Mouse (Mus musculus) thymus, postnatal 25 days (tissue): ENCODE results near the gene Maml2.

Experiments
- DNase-seq: peaks from one replicate; pipeline ENCODE4 v3.0.0; 2022

Gene Maml2

DNA sequence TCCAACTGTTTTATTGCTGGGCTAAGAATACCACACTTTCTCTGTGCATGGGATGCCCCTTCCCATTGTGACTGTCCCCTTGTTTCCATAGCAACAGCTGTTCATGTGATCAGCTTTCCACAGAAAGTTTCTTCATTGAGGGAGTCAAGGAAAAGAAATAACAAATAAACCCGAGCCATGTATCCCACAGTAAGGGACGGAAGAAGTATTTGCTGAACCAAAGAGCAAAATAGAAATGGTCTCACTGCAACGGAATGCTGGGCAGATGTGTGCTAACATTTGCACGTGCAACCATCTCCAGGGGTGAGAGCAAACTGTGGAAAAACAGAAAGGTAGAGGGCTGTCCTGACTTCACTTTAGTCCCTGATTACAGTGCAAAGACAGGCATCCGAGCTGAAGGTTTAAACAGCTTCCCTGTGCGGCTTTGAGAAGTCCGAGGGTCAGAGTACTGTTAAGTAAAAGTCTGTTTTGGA lies 156.9 kb downstream of the Maml2 start:
- DNase-seq: no peak

DNA sequence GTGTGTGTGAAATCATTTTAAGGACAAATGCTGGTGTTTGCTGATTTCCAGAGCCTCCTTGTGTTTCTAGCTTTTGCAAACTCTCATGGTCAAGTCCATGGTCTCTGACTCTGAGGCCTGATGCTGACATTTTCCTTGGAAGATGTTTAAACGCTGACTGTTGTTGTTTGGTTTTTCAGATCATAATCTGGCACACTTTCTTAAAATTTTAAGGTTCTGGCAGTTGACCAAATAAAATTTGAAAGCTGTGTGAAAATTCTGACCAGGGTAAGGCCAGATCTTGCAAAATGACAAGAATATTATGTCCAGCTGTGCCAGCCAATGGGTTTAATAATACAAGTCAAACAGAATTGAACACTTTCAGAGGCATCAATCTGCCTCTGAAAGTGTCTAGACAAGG lies 157.5 kb downstream of the Maml2 start:
- DNase-seq: no peak

DNA sequence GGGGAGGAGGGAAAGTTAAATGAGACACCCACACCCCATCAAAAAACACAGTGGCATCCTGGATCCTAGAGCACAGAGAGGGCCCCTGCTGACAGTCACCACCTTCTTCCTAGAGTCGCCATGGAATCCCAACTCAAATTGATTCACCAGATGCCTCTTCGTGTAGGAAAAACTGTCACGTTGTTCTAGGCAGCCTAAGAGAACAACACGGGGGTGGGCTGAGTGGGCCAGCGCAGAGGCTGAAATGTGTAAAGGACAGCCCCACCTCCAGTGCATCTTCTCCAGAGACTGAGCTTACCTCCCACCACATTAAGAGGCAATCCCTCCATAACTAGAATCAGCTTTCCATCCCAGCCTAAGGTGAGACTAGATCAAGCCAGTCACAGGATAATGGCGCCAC lies 160.0 kb downstream of the Maml2 start:
- DNase-seq: no peak

DNA sequence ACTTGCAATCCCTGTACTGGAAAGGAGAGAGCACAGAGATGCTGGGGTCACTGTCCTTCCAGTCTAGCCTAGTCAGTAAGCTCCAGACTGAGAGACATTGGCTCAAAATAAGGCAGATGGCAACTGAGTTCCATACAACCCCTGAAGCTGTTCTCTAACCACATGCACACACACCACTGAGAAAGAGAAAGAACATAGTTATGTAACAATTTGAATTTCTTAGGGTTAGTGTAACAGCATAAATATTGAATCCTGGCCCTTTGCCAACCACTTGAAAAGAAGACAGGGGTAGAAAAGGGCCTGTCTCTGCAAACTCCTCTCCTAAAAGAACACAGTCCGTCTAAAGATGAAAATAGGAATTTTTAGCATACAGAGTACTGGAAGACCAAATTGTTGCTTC lies 161.6 kb downstream of the Maml2 start:
- DNase-seq: no peak

DNA sequence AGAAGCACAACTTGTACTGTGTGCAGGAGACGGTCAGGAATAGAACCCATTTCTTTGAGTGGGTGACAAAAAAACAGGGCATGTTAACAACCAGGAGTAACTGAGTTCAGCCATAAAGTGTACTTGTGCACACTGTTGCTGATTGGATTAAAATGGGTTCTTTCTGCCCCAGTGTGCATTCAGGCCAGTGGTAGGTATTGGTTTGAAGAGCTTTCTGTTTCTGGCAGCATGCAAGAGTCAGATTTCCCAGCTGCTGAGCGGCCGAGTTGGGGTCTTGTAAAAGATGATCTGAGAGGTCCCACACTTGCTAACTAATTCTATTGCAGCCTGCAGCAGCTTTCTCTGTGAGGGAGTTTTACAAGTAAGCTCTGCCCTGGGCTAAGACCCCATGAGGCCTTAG lies 162.3 kb downstream of the Maml2 start:
- no peak for DNase-seq

DNA sequence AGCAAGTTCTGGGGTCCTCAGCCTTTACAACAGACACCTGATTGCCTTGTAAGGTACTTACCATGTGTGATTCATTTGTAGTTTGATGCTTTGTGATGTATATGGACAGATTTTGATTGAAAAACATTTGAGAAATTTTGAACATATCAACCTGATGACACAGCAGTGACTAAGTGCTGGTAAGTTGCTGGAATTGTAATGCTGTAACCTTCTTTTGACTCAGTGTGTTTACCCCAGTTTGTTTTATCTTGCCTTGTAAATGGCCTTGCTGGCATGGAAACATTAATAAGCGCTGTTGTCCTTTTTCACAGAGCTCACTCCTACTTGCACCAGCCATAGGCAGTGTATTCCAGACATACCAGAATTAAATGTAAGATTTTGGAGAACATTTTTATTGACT lies 163.2 kb downstream of the Maml2 start:
- DNase-seq: no peak

DNA sequence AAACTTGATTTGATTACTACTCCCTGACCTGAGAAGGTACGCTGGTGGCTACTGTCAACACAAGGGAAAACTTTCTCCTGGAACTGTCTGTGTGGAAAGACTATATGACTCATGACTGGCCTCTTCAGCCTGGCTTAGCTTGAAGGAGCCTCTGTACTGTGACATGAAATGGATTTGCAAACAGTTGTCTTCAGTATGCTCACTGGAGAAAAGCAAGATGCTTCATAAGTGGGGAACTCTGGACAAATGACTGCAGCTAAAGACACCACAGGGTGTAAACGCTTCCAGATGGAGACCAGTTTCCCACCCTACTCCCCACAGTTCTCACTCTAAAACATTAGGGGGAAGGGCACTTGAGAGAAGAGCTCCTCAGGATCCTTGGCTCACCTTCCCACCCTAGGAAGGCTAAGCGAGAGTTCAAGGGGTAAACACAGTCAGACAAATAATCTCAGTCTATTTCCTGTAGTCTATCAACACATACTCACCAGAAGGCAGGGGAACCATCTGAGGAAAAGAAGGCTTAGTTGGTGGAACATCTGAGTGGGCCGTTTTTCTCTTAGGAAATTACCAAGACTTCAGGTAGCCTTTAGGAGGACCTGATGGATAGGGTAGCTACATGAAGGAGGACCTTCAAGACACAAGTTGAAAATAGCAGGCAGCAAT lies 167.7 kb downstream of the Maml2 start:
- no peak for DNase-seq

DNA sequence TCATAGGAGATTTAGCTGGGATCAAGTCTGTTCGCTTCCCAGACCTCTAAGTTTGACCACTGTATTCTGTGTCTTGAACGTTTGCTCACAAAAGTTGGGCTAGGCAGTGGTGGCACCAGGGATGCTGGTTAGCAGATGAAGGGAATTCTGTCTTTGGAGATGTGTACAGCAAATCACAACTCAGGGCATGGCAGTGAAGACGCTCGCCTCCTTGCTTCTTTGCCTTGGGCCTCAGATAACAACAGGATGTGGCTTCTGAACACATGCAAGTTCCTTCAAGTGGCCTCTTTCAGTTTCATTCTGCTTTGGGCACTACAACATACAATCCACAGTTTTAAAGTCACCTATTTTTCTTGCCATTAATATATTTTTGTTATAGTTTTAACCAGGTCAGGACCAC lies 168.6 kb downstream of the Maml2 start:
- DNase-seq: peak; percentile 64

DNA sequence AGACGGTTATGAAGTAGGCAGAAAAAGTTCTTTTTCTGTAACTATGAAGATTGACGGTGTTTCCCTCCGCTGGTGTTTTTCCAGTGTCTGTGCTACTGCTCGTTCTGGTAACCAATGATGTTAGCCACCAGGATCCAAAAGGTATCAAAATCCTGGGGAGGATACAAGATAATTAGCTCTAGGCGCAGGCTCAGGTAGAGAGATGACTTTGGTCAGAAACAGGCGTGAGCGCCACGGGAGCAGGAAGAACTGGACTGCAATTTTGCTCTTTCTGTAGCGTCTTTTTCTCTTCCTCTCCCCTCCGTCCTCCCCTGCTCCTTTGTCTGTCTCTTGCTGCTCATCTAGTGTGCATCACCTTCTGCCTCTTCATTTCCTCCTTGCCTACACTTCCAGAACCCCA lies 169.1 kb downstream of the Maml2 start:
- DNase-seq: peak; percentile 42

DNA sequence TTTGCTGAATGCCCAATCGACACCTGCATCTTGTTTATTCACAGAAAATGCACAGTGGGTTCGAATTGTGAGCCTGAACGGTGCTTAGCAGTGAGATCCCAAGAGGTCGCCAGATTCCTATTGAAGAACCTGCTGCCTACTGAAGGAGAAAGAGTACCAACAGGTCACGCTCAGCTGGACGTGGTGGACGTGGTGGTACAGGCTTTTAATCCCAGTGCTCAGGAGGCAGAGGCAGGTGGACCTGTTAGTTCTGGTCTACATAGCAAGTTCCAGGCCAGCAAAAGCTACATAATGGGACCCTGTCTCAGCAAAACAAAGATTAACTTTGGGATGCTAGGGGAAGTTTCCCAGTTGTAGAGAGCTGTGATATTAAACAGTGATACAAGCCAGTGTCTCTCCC lies 170.0 kb downstream of the Maml2 start:
- no peak for DNase-seq

DNA sequence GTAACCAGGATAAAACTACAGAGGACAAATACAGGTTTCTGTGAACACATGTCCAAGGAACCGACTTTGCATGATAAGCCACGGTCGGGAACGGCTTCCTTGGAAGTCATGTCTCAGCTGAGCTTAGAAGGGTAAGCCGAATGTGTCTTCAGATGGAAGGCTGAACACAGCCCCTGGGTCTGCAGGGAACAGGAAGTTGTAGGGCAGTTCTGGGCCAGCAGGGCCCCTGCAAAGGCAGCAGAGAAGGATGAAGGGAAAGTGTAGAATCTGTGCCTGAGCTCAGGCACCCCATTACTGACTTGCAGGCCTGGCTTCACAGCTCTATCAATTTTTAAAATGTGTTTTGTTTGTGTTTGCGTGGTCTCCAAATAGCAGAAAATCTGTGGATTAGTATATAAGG lies 171.0 kb downstream of the Maml2 start:
- peak; percentile 55 for DNase-seq

DNA sequence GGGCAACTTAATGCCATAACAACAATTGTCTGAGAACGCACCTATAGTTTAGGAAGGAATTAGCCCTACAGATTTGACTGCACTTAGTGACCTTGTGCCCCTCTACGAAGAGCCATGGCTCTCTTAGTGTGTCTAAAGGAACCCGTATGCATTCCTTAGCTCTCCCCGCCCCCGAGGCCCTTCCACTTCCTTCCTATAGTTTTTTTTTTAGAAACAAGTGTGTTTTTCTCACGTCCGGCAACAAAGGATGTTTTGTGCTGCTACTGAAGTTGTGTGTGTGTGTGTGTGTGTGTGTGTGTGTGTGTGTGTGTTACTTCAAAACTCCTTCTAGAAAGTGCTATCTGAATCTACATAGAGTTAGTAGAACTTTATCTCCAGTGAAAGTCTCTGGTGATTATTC lies 172.3 kb downstream of the Maml2 start:
- DNase-seq: peak; percentile 64

DNA sequence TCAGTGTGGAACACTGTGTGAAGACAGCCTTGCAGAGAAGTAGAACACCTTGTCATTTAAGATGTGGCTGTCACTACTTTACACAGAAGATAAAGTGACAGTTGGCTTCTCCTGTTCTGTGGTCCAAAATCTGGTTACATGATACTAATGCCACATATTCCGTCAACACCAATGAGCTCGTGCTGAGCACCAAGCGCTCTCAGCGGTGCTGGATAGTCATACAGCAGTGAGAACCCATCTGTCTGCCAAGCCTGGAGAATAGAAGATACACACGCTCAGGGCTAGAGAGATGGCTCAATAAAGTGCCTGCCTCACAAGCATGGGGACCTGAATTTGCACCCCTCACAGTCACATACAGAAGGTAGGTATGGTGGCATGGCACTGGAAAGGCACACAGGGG lies 177.2 kb downstream of the Maml2 start:
- DNase-seq: no peak

DNA sequence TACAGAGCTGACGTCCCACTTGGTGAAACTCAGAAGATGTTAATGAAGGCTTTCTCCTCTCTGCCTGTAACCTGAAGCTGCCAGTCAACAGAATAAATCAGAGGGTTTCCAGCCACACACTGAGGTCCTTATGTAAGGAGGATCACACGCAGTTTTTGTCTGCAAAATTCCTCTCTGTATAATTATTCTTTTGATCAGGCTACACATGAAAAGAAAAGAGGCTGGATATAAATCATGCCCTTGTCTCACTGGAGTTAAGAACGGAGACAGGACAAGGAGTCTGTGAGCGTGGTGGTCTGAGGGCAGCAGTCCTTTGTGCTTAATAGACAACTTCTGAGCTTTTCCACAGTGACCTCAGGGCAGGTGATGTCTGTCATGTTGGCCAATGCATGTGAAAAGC lies 181.5 kb downstream of the Maml2 start:
- DNase-seq: no peak

DNA sequence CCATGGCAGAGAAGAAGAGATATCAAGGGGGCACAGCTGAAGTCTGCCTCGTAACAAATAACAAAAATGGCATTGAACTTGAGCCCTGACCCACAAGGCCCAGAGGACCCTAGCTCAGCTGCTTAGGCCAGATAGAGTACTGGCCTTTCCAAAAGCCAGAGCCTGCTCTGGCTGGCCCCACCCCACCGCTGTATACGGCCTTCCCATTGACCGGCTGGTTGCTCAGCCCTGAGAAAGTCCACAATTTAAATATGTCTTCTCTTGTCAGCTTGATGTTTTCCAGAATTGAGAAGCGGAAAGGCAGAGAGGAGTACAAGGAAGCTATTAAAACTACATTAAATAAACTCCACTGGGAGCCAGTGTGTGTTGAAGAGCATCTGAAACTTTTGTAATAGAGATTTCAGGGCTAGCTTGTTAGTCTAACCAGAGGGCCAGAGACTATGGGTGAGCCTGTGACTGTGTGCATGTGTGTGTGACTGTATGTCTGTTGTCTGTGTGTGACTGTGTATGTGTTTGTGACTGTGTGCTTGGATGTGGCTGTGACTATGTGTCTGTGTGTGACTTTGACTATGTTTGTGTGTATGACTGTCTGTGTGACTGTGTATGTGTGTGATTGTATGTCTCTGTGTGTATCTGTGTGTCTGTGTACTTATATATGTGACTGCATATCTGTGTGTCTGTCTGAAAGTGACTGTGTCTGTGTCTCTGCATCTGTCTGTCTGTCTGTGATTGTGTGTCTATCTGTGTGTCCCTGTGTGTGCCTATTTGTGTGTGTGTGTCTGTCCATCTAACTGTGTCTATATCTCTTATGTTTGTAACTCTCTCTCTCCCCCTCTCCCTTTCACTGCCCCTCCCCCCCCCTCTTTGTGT lies 185.7 kb downstream of the Maml2 start:
- DNase-seq: no peak

DNA sequence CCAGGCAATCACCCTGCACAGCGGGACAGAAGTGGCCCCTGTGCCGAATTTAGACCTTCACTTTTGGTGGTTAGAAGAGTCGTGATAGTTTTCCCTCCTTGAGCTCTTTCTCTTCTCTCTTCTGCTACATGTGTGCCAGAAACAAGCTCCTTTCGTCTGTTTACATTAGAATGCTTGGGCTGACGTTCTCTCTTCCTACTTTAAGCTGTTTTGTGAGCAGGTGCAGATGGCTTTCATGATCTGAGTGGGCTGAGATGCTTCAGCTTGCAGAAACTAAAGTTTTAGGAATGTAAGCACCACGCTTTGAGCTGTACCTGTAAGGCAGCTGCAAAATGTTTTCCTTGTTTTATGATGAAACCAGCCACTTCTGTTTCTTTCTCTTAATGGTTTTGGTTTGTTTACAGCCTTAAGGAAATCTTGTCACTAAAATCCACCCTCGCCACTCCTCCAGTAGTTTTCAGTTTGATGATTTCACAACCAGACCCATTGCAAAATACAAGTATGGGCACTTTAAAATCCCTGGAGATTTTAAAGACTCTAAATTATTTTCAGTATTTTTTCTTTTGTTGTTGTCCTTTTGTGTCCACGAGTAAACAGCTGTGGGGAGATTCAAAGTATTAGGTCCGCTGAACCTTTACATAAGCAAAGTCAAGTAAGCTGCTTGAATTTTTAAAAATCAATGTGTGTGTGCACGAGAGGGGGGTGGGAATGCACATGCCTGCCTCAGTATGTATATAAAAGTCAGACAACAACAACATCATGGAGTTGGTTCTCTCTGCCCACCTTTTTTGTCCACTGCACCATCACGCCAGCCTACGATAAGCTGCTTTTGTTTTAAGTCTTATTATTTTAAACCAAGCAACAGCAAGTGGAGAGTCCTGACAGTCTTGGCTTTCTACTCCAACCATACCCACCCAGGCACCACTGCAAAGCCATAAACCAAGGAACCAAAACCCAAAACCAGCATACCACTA lies 186.8 kb downstream of the Maml2 start:
- DNase-seq: peak; percentile 40

DNA sequence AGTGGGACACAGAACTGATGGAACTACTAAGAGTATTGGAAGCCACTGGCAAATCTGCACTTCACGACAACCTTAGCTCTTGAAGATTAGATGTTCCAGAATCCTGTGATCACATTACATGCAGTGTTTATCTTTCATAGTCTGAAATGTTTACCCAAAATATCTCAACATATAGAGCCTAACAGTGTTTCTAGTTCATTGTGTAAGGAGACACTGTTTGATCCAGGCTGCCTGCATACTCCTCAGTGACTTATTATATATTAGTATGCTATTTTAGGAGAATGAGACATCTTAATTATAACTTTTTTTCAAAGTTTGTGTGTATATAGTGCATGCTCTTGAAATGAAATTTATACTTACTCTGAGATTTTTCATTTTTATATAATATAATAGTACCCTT lies 188.2 kb downstream of the Maml2 start:
- DNase-seq: no peak

DNA sequence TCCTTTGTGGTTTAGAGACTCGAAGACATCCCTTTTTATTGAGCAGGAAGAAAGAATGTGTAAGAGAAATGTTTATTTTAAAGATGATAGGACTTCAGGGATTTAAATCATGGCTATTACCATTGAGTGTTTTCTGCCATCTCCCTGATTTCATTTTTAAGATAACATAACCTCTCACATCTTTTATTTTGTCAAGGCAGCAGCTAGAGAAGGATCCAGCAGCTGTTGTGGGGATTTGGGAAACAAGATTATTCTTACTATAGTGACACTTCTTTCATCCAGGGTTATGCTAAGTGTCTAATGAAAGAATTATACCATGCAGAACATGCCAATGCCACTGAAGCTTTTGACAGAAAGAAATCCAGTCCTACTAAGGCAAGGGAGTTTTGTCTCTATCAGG lies 193.3 kb downstream of the Maml2 start:
- no peak for DNase-seq

DNA sequence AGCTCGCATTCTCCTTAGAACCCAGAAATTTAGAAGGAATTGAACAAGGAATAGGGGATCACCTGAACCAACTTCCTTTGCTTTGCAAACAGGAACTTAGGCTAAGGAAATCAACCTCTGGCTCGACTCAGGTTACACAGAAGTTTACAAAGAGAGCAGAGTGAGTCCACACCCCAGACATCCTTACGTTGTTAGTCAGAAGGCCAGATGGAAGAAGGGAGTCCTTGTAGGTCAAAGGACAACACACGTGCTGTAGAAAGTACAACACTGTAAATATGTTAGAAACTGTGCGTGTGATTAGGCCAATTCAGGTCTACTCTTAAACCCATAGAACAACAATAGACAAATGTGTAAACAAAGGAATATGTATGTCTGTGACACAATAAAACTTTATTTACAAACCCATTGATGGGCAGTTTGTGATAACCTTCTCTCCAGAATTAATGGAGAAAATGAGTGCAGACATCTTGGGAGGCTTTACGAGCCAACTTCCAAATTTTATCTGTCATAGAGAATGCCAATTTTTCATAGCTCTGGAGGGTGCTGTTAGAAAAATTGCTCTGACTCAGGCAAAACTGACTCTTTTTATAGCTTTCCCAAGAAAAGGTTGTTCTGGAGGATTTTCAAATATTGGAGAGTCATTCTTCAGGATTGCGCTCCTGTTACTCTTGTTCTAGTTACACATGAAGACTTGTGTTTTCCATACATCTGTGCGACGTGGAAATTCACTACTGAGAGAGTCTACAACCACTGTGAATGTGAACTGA lies 194.3 kb downstream of the Maml2 start:
- no peak for DNase-seq

DNA sequence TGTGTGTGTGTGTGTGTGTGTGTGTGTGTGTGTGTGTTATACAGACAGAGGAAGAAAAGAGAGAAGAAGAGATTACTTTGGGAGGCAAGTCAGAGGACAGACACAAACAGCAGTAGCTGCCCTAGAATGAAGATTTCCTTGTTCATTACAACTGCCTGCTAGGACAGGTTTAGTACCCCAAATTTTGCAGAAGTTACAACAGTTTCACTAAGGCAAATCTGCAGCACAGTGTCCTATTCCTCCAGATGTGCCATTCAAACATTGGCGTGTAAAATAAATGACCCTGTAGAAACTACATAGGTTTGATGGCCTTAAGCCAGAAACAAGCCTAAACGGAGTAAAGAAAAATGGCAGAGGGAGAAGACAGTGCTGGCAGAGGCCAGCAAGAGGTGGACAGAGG lies 195.1 kb downstream of the Maml2 start:
- DNase-seq: no peak

DNA sequence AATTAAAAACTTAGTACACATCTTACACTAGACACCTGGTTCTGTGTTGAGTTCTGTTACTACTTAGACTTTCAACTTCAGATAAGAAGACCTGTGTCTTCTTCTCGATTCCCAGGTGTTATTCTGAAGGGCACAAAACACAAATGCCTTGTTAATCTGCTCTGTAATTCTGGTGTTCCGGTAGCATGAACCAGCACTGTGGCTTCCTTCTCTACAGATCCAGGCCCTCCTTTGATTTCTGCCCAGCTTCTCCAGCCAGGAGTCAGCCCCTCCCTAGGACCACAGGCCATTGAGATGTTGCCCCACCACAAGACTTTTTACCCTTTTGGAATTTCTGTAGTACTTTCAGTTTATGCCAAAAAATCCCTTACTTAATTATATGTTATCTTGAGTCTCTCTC lies 196.0 kb downstream of the Maml2 start:
- DNase-seq: no peak

DNA sequence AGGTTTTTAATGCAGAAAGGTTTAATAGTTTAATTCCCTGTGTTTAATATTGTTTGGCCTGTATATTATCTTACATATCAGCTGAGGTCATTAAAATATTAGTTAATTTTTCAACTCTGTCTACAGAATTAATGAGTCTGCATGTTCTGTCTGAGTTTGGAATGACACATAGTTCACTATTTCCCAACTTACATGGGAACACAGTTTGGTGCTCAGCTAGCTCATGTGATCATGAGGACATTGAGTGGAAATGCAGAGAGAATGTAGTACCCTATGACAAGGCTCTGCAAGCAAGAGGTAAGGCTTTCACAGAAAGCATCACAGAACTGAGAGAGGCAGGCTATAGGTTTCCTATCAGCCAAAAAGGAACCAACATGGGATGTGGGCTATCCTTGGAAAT lies 197.8 kb downstream of the Maml2 start:
- no peak for DNase-seq

DNA sequence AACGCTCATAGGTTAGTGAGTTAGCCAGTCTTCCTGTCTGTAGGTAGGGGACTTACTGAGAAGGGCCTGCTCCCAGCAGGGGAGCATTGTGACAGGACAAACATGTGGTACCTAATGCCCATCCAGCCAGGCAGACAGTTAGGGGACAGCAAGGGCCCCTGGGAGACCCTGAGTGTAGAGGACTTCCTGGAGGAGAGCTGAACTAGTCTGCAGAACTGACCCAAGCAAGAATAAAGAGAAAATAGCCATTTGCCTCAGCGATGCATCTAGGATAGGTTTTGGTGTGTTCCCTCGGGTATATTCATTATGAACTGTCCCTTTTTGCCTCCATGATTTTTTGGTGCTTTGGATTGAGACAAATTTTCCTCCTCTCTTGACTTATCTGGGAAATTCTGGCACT lies 199.3 kb downstream of the Maml2 start:
- DNase-seq: no peak
